ENCODE assay signal across 8 mouse cellular contexts in genomic region chr5:77581106-77581638, GRCm38 (mm10).
A peak's percentile ranks its signal among the peaks of the same experiment; 100 is the strongest.
DNase-seq lines count a peak whose midpoint lies in the region; ATAC-seq lines count a peak whose summit lies in the region.

No protein-coding gene starts in this region.

- H3K36me3 ChIP-seq in midbrain, embryonic 13.5 days: no peaks in the 10 kb centered on the region

- H3K4me1 ChIP-seq in midbrain, embryonic 13.5 days (replicated peaks): peaks cover 21% of the 10 kb centered on the region

- no peak overlapping the region for H3K9ac ChIP-seq in midbrain, embryonic 13.5 days (replicated peaks)

- no peaks in the 10 kb centered on the region for H3K9me3 ChIP-seq in midbrain, embryonic 13.5 days

- no peak overlapping the region for H3K4me3 ChIP-seq in midbrain, embryonic 13.5 days (replicated peaks)

- DNase-seq in frontal cortex, postnatal 36 days (ENCODE audit: low spot score in 2 of 2): peak; percentile 10 to 12
- DNase-seq in frontal cortex, postnatal 10 days (ENCODE audit: low spot score in 2 of 2): no peak
- peak; percentile 8 for DNase-seq in adrenal gland, postnatal 25 days
- peak; percentile 94 for DNase-seq in heart, adult 11 months
- peak; percentile 22 for DNase-seq in kidney, postnatal 10 days
- no peak for DNase-seq in thymus, postnatal 25 days
- no peak for DNase-seq in ovary, postnatal 14 days (ENCODE audit: low spot score)

- peak; percentile 86 for ATAC-seq in midbrain, embryonic 13.5 days

- WGBS in midbrain, embryonic 13.5 days: 34% methylated on average over 6 of the region's 6 CpGs

- H3K4me2 ChIP-seq in midbrain, embryonic 13.5 days (replicated peaks): no peak overlapping the region; the same call in 1 of the 2 replicates

- H3K27me3 ChIP-seq in midbrain, embryonic 13.5 days: no peaks in the 10 kb centered on the region

- peak overlapping the region; percentile 49 for H3K27ac ChIP-seq in midbrain, embryonic 13.5 days

Comparison
In these comparisons a context has a peak if more than half of its experiments do, and no peak if none do; other contexts are left out.
1. DNase-seq: peak in frontal cortex, postnatal 36 days (2 of 2), adrenal gland, postnatal 25 days (single experiment), heart, adult 11 months (single experiment) and kidney, postnatal 10 days (single experiment); none in frontal cortex, postnatal 10 days (0 of 2), thymus, postnatal 25 days (single experiment) and ovary, postnatal 14 days (single experiment).